Comparison of ENCODE assay signal across 11 mouse cellular contexts in genomic region chr19:53517370-53518096, GRCm38 (mm10). TPM values are rescaled to one million over a fixed set of nuclear protein-coding genes. Genes with fewer than 3 reads are reported as not detected.
DNase-seq lines count a peak whose midpoint lies in the region; ATAC-seq and TF ChIP-seq lines count a peak whose summit lies in the region.
"Had no signal": no experiment of that assay in that cellular context is flagged by ENCODE, and none has a peak within 500 bp of the region (broad histone marks: within the 10 kb centered on the region; RNA-seq: fewer than 3 reads in every experiment).

No protein-coding gene starts in this region.

- H3K4me1 ChIP-seq in lung, postnatal 0 days (ENCODE audit: insufficient read depth, low read depth, low read length) = 0 out of 2 replicates have a peak, but pooled peaks cover 2% of the 10 kb centered on the region
- H3K4me1 ChIP-seq in forebrain, postnatal 0 days (ENCODE audit: insufficient read depth) = no peaks in the 10 kb centered on the region
- H3K4me1 ChIP-seq in stomach, embryonic 16.5 days (ENCODE audit: control insufficient read depth, insufficient read depth, low read length) = 0 out of 2 replicates have a peak, but pooled peaks cover 7% of the 10 kb centered on the region
- H3K4me1 ChIP-seq: embryonic facial prominence, embryonic 13.5 days had no signal

- intact Hi-C loops in heart, postnatal 36 days (cut with DNase I) = no loop called here

- no peaks in the 10 kb centered on the region for H3K9me3 ChIP-seq in lung, postnatal 0 days (ENCODE audit: low read length)
- no peaks in the 10 kb centered on the region for H3K9me3 ChIP-seq in forebrain, postnatal 0 days (ENCODE audit: low read length)
- H3K9me3 ChIP-seq in stomach, embryonic 16.5 days (replicated peaks; ENCODE audit: control insufficient read depth, low read length) = no peaks in the 10 kb centered on the region
- H3K9me3 ChIP-seq: embryonic facial prominence, embryonic 13.5 days; lung, embryonic 15.5 days had no signal

- H3K27ac ChIP-seq in lung, postnatal 0 days (ENCODE audit: low read length) = no peak overlapping the region
- H3K27ac ChIP-seq in forebrain, postnatal 0 days (ENCODE audit: low read depth, low read length) = no peak overlapping the region
- H3K27ac ChIP-seq in stomach, embryonic 16.5 days (ENCODE audit: low read length) = no peak overlapping the region
- H3K27ac ChIP-seq: embryonic facial prominence, embryonic 13.5 days; lung, embryonic 15.5 days had no signal

- no peaks in the 10 kb centered on the region for H3K36me3 ChIP-seq in lung, postnatal 0 days (ENCODE audit: insufficient read depth, low read length)
- H3K36me3 ChIP-seq in forebrain, postnatal 0 days (ENCODE audit: insufficient read depth) = no peaks in the 10 kb centered on the region
- H3K36me3 ChIP-seq in stomach, embryonic 16.5 days (ENCODE audit: control insufficient read depth, insufficient read depth, low read length) = no peaks in the 10 kb centered on the region
- H3K36me3 ChIP-seq: embryonic facial prominence, embryonic 13.5 days; lung, embryonic 15.5 days had no signal

- no peak overlapping the region for H3K4me3 ChIP-seq in lung, postnatal 0 days (ENCODE audit: low read depth, low read length)
- no peak overlapping the region for H3K4me3 ChIP-seq in forebrain, postnatal 0 days (ENCODE audit: low read depth, low read length)
- no peak overlapping the region for H3K4me3 ChIP-seq in stomach, embryonic 16.5 days (replicated peaks; ENCODE audit: low read length)
- H3K4me3 ChIP-seq: embryonic facial prominence, embryonic 13.5 days; lung, embryonic 15.5 days had no signal

- no peak for DNase-seq in lung, postnatal 0 days (ENCODE audit: low spot score)
- DNase-seq in lung, postnatal 36 days = no peak
- peak; percentile 84 for DNase-seq in cerebellum, adult 11-12 months
- DNase-seq in forebrain, postnatal 0 days = peak; percentile 42
- DNase-seq in heart, postnatal 36 days = no peak
- no peak for DNase-seq in thymus, postnatal 10 days (ENCODE audit: low spot score in 2 of 2)
- DNase-seq: adrenal gland, postnatal 25 days; thymus, postnatal 36 days had no signal

- no peaks in the 10 kb centered on the region for H3K27me3 ChIP-seq in lung, postnatal 0 days (replicated peaks; ENCODE audit: insufficient read depth, low read length)
- H3K27me3 ChIP-seq in forebrain, postnatal 0 days (ENCODE audit: insufficient read depth, low read length) = no peaks in the 10 kb centered on the region
- H3K27me3 ChIP-seq in stomach, embryonic 16.5 days (ENCODE audit: control insufficient read depth, insufficient read depth, low read length) = no peaks in the 10 kb centered on the region
- H3K27me3 ChIP-seq: embryonic facial prominence, embryonic 13.5 days; lung, embryonic 15.5 days had no signal

- no peak overlapping the region for H3K9ac ChIP-seq in lung, postnatal 0 days (replicated peaks; ENCODE audit: low read depth)
- H3K9ac ChIP-seq in forebrain, postnatal 0 days = no peak overlapping the region
- no peak overlapping the region for H3K9ac ChIP-seq in stomach, embryonic 16.5 days (ENCODE audit: low read length)
- H3K9ac ChIP-seq: embryonic facial prominence, embryonic 13.5 days; lung, embryonic 15.5 days had no signal

- no peak for TF ChIP-seq CTCF in lung, postnatal 0 days (IDR thresholded peaks at IDR 0.05)
- TF ChIP-seq CTCF in forebrain, postnatal 0 days (IDR thresholded peaks at IDR 0.05; ENCODE audit: low read depth) = no peak

- 24% methylated on average over 18 of the region's 18 CpGs for WGBS in lung, postnatal 0 days
- WGBS in forebrain, postnatal 0 days = 16% methylated on average over 18 of the region's 18 CpGs
- 26% methylated on average over 18 of the region's 18 CpGs for WGBS in stomach, embryonic 16.5 days

- ATAC-seq in lung, postnatal 0 days = peak; percentile 57; the same call in 1 of the 2 replicates
- peak; percentile 36; the same call in 1 of the 2 replicates for ATAC-seq in forebrain, postnatal 0 days
- ATAC-seq in stomach, embryonic 16.5 days (ENCODE audit: insufficient read depth, low FRiP score) = peak; percentile 54; the same call in 1 of the 2 replicates

- no peak for TF ChIP-seq EP300 in lung, postnatal 0 days (IDR thresholded peaks at IDR 0.05)

- H3K4me2 ChIP-seq in lung, postnatal 0 days (replicated peaks; ENCODE audit: low read depth, low read length) = no peak overlapping the region
- H3K4me2 ChIP-seq in forebrain, postnatal 0 days (ENCODE audit: low read depth) = no peak overlapping the region
- no peak overlapping the region for H3K4me2 ChIP-seq in stomach, embryonic 16.5 days (ENCODE audit: low read depth, low read length)
- H3K4me2 ChIP-seq: embryonic facial prominence, embryonic 13.5 days; lung, embryonic 15.5 days had no signal

RNA-seq across cellular contexts. Expression of gene Dusp5, which starts 11.4 kb away (rescaled TPM):
- 10.6 and 10.9 TPM in 2 replicates for polyA plus RNA-seq in lung, postnatal 0 days (2015; fragmentation: Nextera tagmentation; extraction: Ambion mirVana)
- 7.5 and 7.6 TPM in 2 replicates for total RNA-seq in forebrain, postnatal 0 days (2014; rRNA removed)
- polyA plus RNA-seq in forebrain, postnatal 0 days (2015; fragmentation: Nextera tagmentation; extraction: Ambion mirVana) = 3.9 and 5.0 TPM in 2 replicates
- 5.9 and 6.1 TPM in 2 replicates for polyA plus RNA-seq in stomach, embryonic 16.5 days (2015; fragmentation: Nextera tagmentation; extraction: Ambion mirVana)
- total RNA-seq in heart, postnatal 36 days (2021) = 10 to 100 TPM in 1 of 2 experiments, 1 to 10 TPM in 1; 4.1 to 12.8 TPM

Comparison
In these comparisons a context has a peak if more than half of its experiments do, and no peak if none do; other contexts are left out.
1. DNase-seq: peak in cerebellum, adult 11-12 months (single experiment) and forebrain, postnatal 0 days (single experiment); none in lung, postnatal 0 days (single experiment), lung, postnatal 36 days (single experiment), heart, postnatal 36 days (0 of 2) and thymus, postnatal 10 days (0 of 2).
2. Peak in every context shown above with its lines, with median percentiles within 50 percentile points of each other: ATAC-seq.